ENCODE assay signal across 29 mouse cellular contexts in genomic region chr12:112940238-112940637, GRCm38 (mm10). TPM values are rescaled to one million over a fixed set of nuclear protein-coding genes. Genes with fewer than 3 reads are reported as not detected.
DNase-seq lines count a peak whose midpoint lies in the region; ATAC-seq and TF ChIP-seq lines count a peak whose summit lies in the region.
"Had no signal": no experiment of that assay in that cellular context is flagged by ENCODE, and none has a peak within 500 bp of the region (broad histone marks: within the 10 kb centered on the region; RNA-seq: fewer than 3 reads in every experiment).

No protein-coding gene starts in this region.

- H3K4me1 ChIP-seq in hindbrain, embryonic 13.5 days (replicated peaks) = peaks cover 47% of the 10 kb centered on the region
- H3K4me1 ChIP-seq in hindbrain, postnatal 0 days (ENCODE audit: insufficient read depth, low read length) = peaks cover 15% of the 10 kb centered on the region
- peaks cover 11% of the 10 kb centered on the region for H3K4me1 ChIP-seq in midbrain, embryonic 11.5 days (ENCODE audit: control insufficient read depth, insufficient read depth, low read length)
- peaks cover 9% of the 10 kb centered on the region for H3K4me1 ChIP-seq in midbrain, embryonic 14.5 days (ENCODE audit: control insufficient read depth, insufficient read depth, low read length)
- peaks cover 49% of the 10 kb centered on the region for H3K4me1 ChIP-seq in heart, embryonic 10.5 days

- H3K9ac ChIP-seq in hindbrain, embryonic 13.5 days = peak overlapping the region; percentile 49
- H3K9ac ChIP-seq in hindbrain, postnatal 0 days (replicated peaks; ENCODE audit: low read length) = no peak overlapping the region
- H3K9ac ChIP-seq in midbrain, embryonic 11.5 days (ENCODE audit: low read length) = 0 out of 2 replicates have a peak overlapping the region, but pooled peaks have one; percentile 3
- H3K9ac ChIP-seq in midbrain, embryonic 14.5 days (replicated peaks; ENCODE audit: low read length) = no peak overlapping the region
- H3K9ac ChIP-seq: heart, embryonic 12.5 days; limb, embryonic 12.5 days had no signal

- no peak for TF ChIP-seq CTCF in hindbrain, postnatal 0 days (IDR thresholded peaks at IDR 0.05; ENCODE audit: low read depth)

- no peak overlapping the region for H3K4me3 ChIP-seq in hindbrain, embryonic 13.5 days
- H3K4me3 ChIP-seq in hindbrain, postnatal 0 days (ENCODE audit: low read length) = no peak overlapping the region
- no peak overlapping the region for H3K4me3 ChIP-seq in midbrain, embryonic 11.5 days (ENCODE audit: low read depth, low read length)
- H3K4me3 ChIP-seq in midbrain, embryonic 14.5 days (replicated peaks; ENCODE audit: low read depth, low read length) = no peak overlapping the region
- peak overlapping the region; percentile 35 for H3K4me3 ChIP-seq in myocyte
- no peak overlapping the region for H3K4me3 ChIP-seq in heart, embryonic 10.5 days
- H3K4me3 ChIP-seq: heart, embryonic 12.5 days had no signal

- WGBS in hindbrain, embryonic 13.5 days = 80% methylated on average over 4 of the region's 4 CpGs
- WGBS in hindbrain, postnatal 0 days = 60% methylated on average over 4 of the region's 4 CpGs
- WGBS in midbrain, embryonic 11.5 days = 88% methylated on average over 4 of the region's 4 CpGs
- whole genome bisulfite sequencing in midbrain, embryonic 14.5 days = 95% methylated on average over 4 of the region's 4 CpGs
- WGBS in heart, embryonic 10.5 days = 89% methylated on average over 4 of the region's 4 CpGs

- H3K79me2 ChIP-seq in myocyte (ENCODE audit: control insufficient read depth, insufficient read depth) = peaks cover 6% of the 10 kb centered on the region

- no peaks in the 10 kb centered on the region for H3K36me3 ChIP-seq in hindbrain, embryonic 13.5 days
- no peaks in the 10 kb centered on the region for H3K36me3 ChIP-seq in hindbrain, postnatal 0 days (ENCODE audit: insufficient read depth, low read length)
- no peaks in the 10 kb centered on the region for H3K36me3 ChIP-seq in midbrain, embryonic 11.5 days (ENCODE audit: control insufficient read depth, insufficient read depth, low read length)
- H3K36me3 ChIP-seq in midbrain, embryonic 14.5 days (ENCODE audit: control insufficient read depth, insufficient read depth, low read length) = no peaks in the 10 kb centered on the region
- no peaks in the 10 kb centered on the region for H3K36me3 ChIP-seq in myocyte (ENCODE audit: control insufficient read depth, insufficient read depth)
- H3K36me3 ChIP-seq in heart, embryonic 10.5 days = no peaks in the 10 kb centered on the region
- H3K36me3 ChIP-seq: heart, embryonic 12.5 days; intestine, embryonic 15.5 days; limb, embryonic 12.5 days had no signal

- H3K27me3 ChIP-seq in hindbrain, embryonic 13.5 days = peaks cover 5% of the 10 kb centered on the region; the same call in 1 of the 2 replicates
- H3K27me3 ChIP-seq in hindbrain, postnatal 0 days (ENCODE audit: insufficient read depth, low read length) = no peaks in the 10 kb centered on the region
- H3K27me3 ChIP-seq in midbrain, embryonic 11.5 days (ENCODE audit: control insufficient read depth, insufficient read depth, low read length) = no peaks in the 10 kb centered on the region
- no peaks in the 10 kb centered on the region for H3K27me3 ChIP-seq in midbrain, embryonic 14.5 days (ENCODE audit: control insufficient read depth, insufficient read depth, low read length)
- no peaks in the 10 kb centered on the region for H3K27me3 ChIP-seq in myocyte (ENCODE audit: control insufficient read depth, insufficient read depth, insufficient read length)
- peaks cover 50% of the 10 kb centered on the region; the same call in 1 of the 2 replicates for H3K27me3 ChIP-seq in heart, embryonic 10.5 days (ENCODE audit: insufficient read depth, poor library complexity, severe bottlenecking)
- H3K27me3 ChIP-seq: CH12.LX; intestine, embryonic 15.5 days; limb, embryonic 12.5 days had no signal

- ATAC-seq in hindbrain, embryonic 13.5 days (ENCODE audit: low FRiP score) = no peak
- no peak for ATAC-seq in hindbrain, postnatal 0 days
- no peak for ATAC-seq in midbrain, embryonic 11.5 days (ENCODE audit: low FRiP score)
- no peak for ATAC-seq in midbrain, embryonic 14.5 days (ENCODE audit: low FRiP score, low TSS enrichment)
- ATAC-seq: activated CD4-positive, CD25-positive, alpha-beta regulatory T cell, adult 4 months; intestine, embryonic 15.5 days had no signal

- no peak overlapping the region for H3K4me2 ChIP-seq in hindbrain, embryonic 13.5 days
- no peak overlapping the region for H3K4me2 ChIP-seq in hindbrain, postnatal 0 days (ENCODE audit: low read depth, low read length)
- no peak overlapping the region for H3K4me2 ChIP-seq in midbrain, embryonic 11.5 days
- no peak overlapping the region for H3K4me2 ChIP-seq in midbrain, embryonic 14.5 days (ENCODE audit: low read length)
- H3K4me2 ChIP-seq in myocyte (ENCODE audit: low read depth) = peak overlapping the region; percentile 96
- H3K4me2 ChIP-seq: heart, embryonic 12.5 days; liver, embryonic 11.5 days had no signal

- TF ChIP-seq POLR2A in myocyte (IDR thresholded peaks at IDR 0.05; ENCODE audit: insufficient read length, low read depth) = no peak

- H3K9me3 ChIP-seq in hindbrain, embryonic 13.5 days = no peaks in the 10 kb centered on the region
- H3K9me3 ChIP-seq in hindbrain, postnatal 0 days (ENCODE audit: low read length) = no peaks in the 10 kb centered on the region
- no peaks in the 10 kb centered on the region for H3K9me3 ChIP-seq in midbrain, embryonic 11.5 days (ENCODE audit: control insufficient read depth, low read length)
- H3K9me3 ChIP-seq in midbrain, embryonic 14.5 days (ENCODE audit: control insufficient read depth, low read length) = no peaks in the 10 kb centered on the region
- no peaks in the 10 kb centered on the region for H3K9me3 ChIP-seq in heart, embryonic 10.5 days
- H3K9me3 ChIP-seq: heart, embryonic 12.5 days; intestine, embryonic 15.5 days; limb, embryonic 12.5 days; megakaryocyte, embryonic 14.5 days had no signal

- no peak overlapping the region for H3ac ChIP-seq in myocyte (ENCODE audit: control insufficient read depth, insufficient read length)

- peak overlapping the region; percentile 18; the same call in 1 of the 2 replicates for H3K27ac ChIP-seq in hindbrain, embryonic 13.5 days
- H3K27ac ChIP-seq in hindbrain, postnatal 0 days = no peak overlapping the region
- H3K27ac ChIP-seq in midbrain, embryonic 11.5 days (ENCODE audit: low read depth, low read length) = no peak overlapping the region
- H3K27ac ChIP-seq in midbrain, embryonic 14.5 days (replicated peaks; ENCODE audit: low read depth, low read length) = no peak overlapping the region
- no peak overlapping the region for H3K27ac ChIP-seq in heart, embryonic 10.5 days
- H3K27ac ChIP-seq: intestine, embryonic 15.5 days; limb, embryonic 12.5 days had no signal

- no peak for DNase-seq in hindbrain, postnatal 0 days (ENCODE audit: low spot score)
- DNase-seq in midbrain, embryonic 11.5 days (ENCODE audit: low spot score, missing footprints) = no peak
- no peak for DNase-seq in midbrain, embryonic 14.5 days
- peak; percentile 26 for DNase-seq in urinary bladder, postnatal 25 days (ENCODE audit: low spot score)
- no peak for DNase-seq in urinary bladder, adult 2 months (ENCODE audit: low spot score)
- no peak for DNase-seq in heart, embryonic 10.5 days (ENCODE audit: low spot score)
- DNase-seq: adrenal gland, adult 2 months; adrenal gland, postnatal 36 days; B cell, adult 2 months; cerebellum, adult 18-20 months; cerebellum, postnatal 10 days; gastrocnemius, postnatal 36 days; heart, adult 18-20 months; heart, postnatal 4 days; kidney, adult 2 months; kidney, postnatal 10 days; right cerebral cortex, adult 18-20 months; spleen, adult 18-20 months; thymus, adult 18-20 months; thymus, postnatal 25 days had no signal

TF ChIP-seq in myocyte, 11 proteins besides CTCF, POLR2A, EP300 and RAD21 (continues in another document):
- TF ChIP-seq E2F4 (IDR thresholded peaks at IDR 0.05; ENCODE audit: insufficient read depth) (no peak), REST (IDR thresholded peaks at IDR 0.05; ENCODE audit: insufficient read depth, insufficient read length) (no peak), POLR2AphosphoS2 (IDR thresholded peaks at IDR 0.05; ENCODE audit: insufficient read length, low read depth) (peak; percentile 32)

RNA-seq across cellular contexts. Expression of gene Nudt14, which starts 1.7 kb away (rescaled TPM):
- polyA plus RNA-seq in hindbrain, embryonic 13.5 days (2015; fragmentation: Nextera tagmentation; extraction: Ambion mirVana) = 59.2 and 59.8 TPM in 2 replicates
- total RNA-seq in hindbrain, postnatal 0 days (2014; rRNA removed) = 29.0 and 29.4 TPM in 2 replicates
- 51.7 and 54.8 TPM in 2 replicates for polyA plus RNA-seq in hindbrain, postnatal 0 days (2015; fragmentation: Nextera tagmentation; extraction: Ambion mirVana)
- 54.0 and 61.7 TPM in 2 replicates for polyA plus RNA-seq in midbrain, embryonic 11.5 days (2014; fragmentation: Nextera tagmentation; extraction: Ambion mirVana)
- 53.2 and 59.4 TPM in 2 replicates for polyA plus RNA-seq in midbrain, embryonic 14.5 days (2014; fragmentation: Nextera tagmentation; extraction: Ambion mirVana)
- polyA plus RNA-seq in urinary bladder, adult 2 months (2012; rRNA removed) = 42.4 and 54.6 TPM in 2 replicates
- 94.9 TPM for polyA plus RNA-seq in myocyte (2012; fragmentation: generic; extraction: Trizol)
- polyA plus RNA-seq in heart, embryonic 10.5 days (2016; fragmentation: Nextera tagmentation; extraction: Ambion mirVana) = 48.6 and 65.5 TPM in 2 replicates

RNA-seq across cellular contexts. Expression of gene Jag2, which starts 10.7 kb away (rescaled TPM):
- 8.4 and 10.7 TPM in 2 replicates for polyA plus RNA-seq in hindbrain, embryonic 13.5 days (2015; fragmentation: Nextera tagmentation; extraction: Ambion mirVana)
- 63.4 and 88.4 TPM in 2 replicates for total RNA-seq in hindbrain, postnatal 0 days (2014; rRNA removed)
- 7.7 and 8.5 TPM in 2 replicates for polyA plus RNA-seq in hindbrain, postnatal 0 days (2015; fragmentation: Nextera tagmentation; extraction: Ambion mirVana)
- polyA plus RNA-seq in midbrain, embryonic 11.5 days (2014; fragmentation: Nextera tagmentation; extraction: Ambion mirVana) = 3.0 and 3.2 TPM in 2 replicates
- 15.1 and 18.5 TPM in 2 replicates for polyA plus RNA-seq in midbrain, embryonic 14.5 days (2014; fragmentation: Nextera tagmentation; extraction: Ambion mirVana)
- polyA plus RNA-seq in urinary bladder, adult 2 months (2012; rRNA removed) = 42.7 and 62.7 TPM in 2 replicates
- 51.8 TPM for polyA plus RNA-seq in myocyte (2012; fragmentation: generic; extraction: Trizol)
- polyA plus RNA-seq in heart, embryonic 10.5 days (2016; fragmentation: Nextera tagmentation; extraction: Ambion mirVana) = 2.0 and 3.6 TPM in 2 replicates

RNA-seq across cellular contexts. Expression of gene Btbd6, which starts 36.0 kb away (rescaled TPM):
- 40.0 and 45.5 TPM in 2 replicates for polyA plus RNA-seq in hindbrain, embryonic 13.5 days (2015; fragmentation: Nextera tagmentation; extraction: Ambion mirVana)
- 71.0 and 76.1 TPM in 2 replicates for total RNA-seq in hindbrain, postnatal 0 days (2014; rRNA removed)
- polyA plus RNA-seq in hindbrain, postnatal 0 days (2015; fragmentation: Nextera tagmentation; extraction: Ambion mirVana) = 52.1 and 52.9 TPM in 2 replicates
- polyA plus RNA-seq in midbrain, embryonic 11.5 days (2014; fragmentation: Nextera tagmentation; extraction: Ambion mirVana) = 17.5 and 19.2 TPM in 2 replicates
- polyA plus RNA-seq in midbrain, embryonic 14.5 days (2014; fragmentation: Nextera tagmentation; extraction: Ambion mirVana) = 49.8 and 54.3 TPM in 2 replicates
- polyA plus RNA-seq in urinary bladder, adult 2 months (2012; rRNA removed) = 23.9 and 26.8 TPM in 2 replicates
- polyA plus RNA-seq in myocyte (2012; fragmentation: generic; extraction: Trizol) = 16.3 TPM
- polyA plus RNA-seq in heart, embryonic 10.5 days (2016; fragmentation: Nextera tagmentation; extraction: Ambion mirVana) = 22.3 and 23.6 TPM in 2 replicates

Comparison
In these comparisons a context has a peak if more than half of its experiments do, and no peak if none do; other contexts are left out.
1. H3K9ac ChIP-seq: peak in hindbrain, embryonic 13.5 days (single experiment) and midbrain, embryonic 11.5 days (single experiment); none in hindbrain, postnatal 0 days (single experiment) and midbrain, embryonic 14.5 days (single experiment).